Mouse (Mus musculus): ENCODE data around the gene Il4ra.

The Il4ra gene

DNA sequence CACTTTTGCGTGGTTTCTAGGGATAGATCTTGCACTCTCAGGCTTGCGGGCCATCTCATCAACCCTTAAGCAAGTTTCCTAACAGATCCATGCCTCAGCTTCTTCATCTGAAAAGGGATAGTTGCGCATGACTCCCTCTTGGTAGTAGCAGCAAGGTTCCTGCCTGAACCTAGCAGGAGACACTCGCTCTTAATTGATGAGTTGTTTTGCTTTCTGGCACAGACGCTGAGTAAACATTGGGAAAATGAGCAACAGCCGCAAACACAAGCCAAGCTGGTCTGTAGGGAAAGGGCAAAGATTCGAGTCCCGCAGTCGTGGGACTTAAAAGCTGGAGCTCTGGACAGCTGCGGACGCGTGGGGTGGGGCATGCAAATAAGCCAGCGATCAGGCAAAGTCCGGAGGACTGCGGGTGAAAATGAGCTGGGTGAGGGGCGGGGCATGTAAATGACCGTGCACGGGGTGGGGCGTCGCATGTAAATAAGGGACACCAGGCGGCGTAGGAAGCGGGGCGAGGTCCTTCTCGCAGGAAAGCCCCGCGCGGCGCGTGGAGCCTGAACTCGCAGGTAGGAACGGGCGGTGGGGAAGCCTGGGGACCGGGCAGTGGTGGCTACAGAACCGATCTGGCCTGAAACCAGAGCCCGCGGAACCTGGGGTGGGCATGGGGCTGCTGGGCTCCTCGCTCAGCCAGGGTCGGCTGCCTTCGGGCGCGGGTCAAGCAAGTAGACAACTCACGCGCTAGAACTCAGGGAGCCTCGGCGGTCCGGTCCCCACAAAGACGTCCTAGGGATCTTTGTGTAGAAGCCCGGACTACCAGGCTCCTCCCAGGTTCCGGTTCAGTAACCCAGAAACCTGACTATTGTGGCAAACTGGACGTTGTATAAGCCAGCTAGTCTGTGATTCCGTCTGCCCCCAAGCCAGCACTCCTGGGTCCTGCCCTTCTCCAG is at the start of gene Il4ra:
Il4ra (plus strand) TSS at position 355 of the 944 bp plus-strand sequence.
- peak; percentile 89 for DNase-seq (ENCODE audit: low read depth, low spot score)

DNA sequence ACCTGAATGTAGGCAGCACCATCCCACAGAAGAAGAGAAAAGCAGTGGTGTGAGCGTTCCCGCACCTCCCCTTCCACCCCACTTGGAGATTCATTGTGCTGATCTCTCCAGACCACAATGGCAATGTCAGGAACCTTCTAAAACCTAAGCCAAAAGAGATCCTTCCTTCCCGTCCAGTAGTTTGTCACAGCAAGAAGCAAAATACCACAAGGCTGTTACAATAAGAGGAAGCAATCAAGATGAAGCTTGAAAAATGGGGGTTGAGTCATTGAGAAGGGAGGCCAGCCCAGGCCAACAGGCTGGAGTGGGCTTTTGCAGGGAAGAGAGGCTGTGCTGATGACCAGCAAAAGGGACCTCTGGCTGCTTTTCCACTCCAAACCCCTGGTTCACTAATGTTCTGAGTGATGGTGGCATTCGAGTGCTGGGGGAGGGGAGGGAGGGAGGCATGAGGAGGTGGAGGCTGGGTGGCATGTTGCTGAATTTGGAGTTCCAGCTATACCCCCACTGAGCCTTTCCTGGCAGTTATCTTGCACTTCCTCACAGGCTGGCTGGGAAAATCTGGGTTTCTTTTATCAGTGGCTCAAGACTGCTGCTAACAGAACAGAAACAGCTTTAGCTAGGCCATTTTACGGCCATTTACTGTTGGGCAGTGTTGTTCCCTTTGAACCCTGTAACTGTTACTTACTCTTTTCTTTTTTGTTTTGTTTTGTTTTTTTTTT is 48.4 kb upstream of the Il4ra start:
- DNase-seq (ENCODE audit: low read depth, low spot score), result no peak

DNA sequence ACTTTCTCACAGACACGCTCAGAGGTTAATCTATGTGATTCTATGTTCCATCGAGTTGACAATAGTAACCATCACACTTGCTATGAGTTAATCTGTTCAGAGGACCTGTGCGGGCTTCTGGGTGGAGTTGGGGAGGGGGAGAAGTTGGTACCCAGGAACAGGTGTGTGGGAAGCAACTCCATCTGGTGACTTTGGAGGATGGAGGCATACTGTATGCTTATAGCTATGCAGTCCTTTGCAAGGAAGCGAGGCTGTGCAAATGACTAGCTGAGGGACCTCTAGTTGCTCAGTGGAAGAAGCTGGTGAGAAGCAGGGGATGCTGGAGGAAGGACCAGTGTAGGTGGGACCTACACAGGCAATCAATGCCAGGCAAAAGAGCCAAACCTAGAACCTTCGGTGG is 47.3 kb upstream of the Il4ra start:
- DNase-seq (ENCODE audit: low read depth, low spot score), result no peak

DNA sequence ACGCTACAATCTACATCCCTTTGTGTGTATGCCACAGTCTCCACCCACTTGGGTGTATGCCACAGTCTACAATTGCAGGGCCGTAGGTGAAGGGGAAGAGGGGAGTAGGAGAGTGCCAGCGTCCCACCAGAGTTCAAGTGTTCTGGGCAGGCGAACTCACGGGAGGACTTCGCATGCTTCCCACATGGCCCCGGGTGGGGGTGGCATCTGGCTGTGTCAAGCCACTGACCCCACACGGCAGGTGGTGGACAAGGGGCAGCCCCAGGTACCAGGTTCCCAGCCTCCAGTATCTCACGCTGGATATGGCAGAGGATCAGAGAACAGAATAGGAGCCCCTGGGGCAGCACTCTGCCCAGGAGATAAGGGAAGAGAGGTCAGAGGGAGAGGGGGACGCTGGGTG is 46.4 kb upstream of the Il4ra start:
- DNase-seq (ENCODE audit: low read depth, low spot score), result no peak

DNA sequence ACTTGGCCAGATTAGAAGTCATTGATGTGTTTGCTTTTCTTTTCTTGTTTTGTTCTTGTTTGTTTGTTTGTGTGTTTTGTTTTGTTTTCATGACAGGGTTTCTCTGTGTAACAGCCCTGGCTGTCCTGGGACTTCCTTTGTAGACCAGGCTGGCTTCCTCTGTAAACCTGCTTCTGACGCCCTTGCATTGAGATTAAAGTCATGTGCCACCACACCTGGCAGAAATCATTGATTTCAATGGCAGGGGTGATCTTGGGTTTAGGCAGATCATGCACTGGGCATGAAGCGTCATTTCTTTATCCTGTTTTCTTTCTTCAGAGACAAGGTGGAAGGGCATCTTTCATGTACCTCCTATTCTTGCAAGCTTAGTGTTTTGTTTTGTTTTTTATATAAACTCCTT is 44.6 kb upstream of the Il4ra start:
- no peak for DNase-seq (ENCODE audit: low read depth, low spot score)

DNA sequence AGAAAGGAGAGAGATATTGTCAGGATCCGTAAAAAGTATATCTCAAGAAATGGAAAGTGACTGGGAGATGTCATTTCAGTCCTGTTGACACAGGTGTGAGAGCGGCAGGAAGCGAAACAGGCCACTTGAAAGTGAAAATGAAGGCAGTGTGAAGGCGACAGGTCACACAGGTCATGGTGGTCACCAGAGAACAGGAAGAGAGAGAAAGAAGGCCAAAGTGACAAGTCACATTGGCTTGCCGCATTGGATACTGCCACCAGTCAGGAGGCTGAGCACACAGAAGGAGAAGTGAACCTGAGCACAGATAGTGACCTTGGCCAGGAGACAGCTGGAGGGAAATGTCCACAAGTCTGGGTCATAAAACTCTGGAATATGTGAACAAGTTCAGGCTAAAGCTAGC is 40.5 kb upstream of the Il4ra start:
- no peak for DNase-seq (ENCODE audit: low read depth, low spot score)

DNA sequence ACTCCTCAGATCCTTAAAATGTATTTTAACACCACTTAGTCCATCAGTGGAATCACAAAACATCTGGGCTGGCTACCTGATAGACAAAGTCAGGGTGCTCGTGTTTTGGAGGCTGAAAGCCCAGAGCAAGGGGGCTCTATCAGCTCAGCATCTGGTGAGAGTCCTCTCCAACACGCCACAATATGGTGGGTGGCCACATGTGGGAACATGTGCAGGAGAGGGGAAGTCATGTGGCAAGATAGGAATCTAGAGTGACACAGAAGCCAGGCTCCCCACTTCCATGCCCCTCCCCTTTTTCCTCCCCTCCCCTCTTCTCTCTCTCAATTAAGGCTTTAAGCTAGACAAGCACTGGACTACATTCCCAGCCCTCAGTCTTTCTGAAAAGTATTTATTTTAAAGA is 40.1 kb upstream of the Il4ra start:
- no peak for DNase-seq (ENCODE audit: low read depth, low spot score)

DNA sequence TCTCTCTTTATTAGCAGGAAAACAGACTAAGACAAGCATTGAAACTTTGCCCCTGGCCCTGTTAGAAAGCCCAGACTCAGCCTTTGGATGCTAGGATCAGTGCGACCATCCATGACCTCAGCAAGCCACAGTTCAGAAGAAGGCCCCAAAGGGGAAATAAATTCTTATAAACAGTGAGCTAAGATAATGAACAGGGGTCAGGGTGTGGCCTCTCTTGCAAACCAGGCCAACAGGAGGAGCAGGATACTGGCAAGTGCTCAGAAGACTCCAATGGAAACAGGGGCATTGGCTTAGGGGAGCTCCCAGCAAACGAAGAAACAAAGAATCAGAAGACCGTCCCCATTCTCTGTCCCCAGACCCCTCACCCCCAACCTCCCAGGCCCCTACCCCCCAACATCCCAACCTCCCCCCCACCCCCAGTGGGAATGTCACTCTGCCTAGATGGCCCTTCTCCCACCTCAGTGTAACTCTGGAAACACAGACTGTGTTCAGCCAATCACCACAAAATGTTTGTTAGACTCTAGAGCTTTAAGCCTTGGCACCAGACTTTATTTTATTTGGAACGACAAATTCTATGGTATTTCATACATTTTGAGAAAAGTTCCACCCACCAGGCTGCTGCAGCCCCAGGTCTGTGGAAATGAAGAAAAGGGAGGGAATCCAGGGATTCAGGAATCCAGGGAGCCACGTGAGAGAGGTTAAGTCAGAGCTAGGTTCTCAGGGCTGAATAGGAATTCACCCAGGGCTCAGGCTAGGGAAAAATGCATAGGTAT is 36.7 kb upstream of the Il4ra start:
- no peak for DNase-seq (ENCODE audit: low read depth, low spot score)

DNA sequence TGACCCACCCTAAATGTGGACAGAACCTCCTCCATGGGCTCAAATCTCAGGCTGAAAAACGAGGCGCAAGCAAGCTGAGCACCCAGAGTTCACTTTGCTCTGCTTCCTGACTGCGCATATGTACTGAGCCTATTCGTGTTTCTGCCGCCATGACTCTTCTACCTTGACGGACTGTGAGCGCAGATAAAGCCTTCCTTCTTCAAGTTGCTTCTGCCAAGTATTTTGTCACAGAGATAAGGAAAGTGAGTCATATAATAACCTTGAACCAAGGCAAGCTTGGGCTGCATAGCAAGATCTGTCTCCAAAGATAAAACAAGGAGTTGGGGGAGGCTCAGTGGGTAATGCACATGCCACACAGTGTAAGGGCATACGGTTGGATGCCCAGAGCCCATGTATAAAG is 35.2 kb upstream of the Il4ra start:
- no peak for DNase-seq (ENCODE audit: low read depth, low spot score)

DNA sequence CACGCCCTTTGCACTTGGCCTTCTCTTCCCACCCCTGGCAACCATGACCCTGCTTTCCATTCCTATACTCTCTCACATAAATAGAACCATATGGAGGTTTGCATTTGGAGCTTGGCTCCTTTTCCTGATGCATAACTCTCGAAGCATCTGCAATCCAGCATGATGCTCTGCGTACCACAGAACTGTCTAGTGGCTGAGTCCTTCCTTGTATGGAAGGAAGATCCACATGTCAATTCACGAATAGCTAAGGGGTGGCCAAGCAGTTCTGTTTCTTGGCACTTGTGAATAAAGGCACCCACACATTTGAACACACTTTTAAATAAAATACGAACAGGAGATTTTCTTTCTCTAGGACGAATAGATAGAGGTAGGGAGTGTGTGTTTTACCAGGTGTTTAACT is 34.5 kb upstream of the Il4ra start:
- DNase-seq (ENCODE audit: low read depth, low spot score), result no peak

DNA sequence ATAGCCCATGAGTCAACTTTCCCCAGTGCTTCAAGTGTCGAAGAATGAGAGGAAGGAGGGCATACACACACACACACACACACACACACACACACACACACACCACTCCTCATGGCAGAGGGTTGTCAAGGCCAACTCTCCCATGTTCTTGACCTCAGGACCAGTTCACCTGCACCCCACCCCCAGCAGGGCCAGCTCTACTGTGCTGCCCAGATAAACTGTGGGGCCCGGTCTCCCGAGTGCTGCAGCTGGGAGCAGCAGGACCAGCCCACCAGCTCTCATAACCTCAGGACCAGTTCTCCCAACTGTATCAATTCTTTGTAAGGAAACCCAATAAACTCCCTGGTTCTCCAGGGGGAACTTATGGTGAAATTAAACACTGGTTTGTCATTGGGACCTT is 32.2 kb upstream of the Il4ra start:
- no peak for DNase-seq (ENCODE audit: low read depth, low spot score)

DNA sequence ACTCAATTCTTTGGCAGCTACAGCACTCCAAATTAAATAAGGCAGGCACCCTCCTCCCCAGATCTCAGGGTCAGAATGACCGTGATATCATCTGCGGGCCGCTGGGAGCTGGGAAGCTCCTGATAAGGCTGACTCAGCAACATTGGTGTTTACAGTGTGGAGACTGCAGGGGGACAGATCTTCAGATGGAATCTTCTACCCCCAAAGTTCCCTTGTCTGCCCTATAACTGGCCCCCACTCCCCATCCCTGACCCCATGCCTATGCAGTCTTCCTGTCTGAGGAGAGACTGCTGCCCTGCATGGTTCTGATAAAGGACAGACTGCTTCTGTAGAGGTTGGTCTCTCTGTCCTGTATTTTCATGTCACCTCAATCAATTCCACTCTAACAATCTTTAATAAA is 28.9 kb upstream of the Il4ra start:
- DNase-seq (ENCODE audit: low read depth, low spot score), result no peak

DNA sequence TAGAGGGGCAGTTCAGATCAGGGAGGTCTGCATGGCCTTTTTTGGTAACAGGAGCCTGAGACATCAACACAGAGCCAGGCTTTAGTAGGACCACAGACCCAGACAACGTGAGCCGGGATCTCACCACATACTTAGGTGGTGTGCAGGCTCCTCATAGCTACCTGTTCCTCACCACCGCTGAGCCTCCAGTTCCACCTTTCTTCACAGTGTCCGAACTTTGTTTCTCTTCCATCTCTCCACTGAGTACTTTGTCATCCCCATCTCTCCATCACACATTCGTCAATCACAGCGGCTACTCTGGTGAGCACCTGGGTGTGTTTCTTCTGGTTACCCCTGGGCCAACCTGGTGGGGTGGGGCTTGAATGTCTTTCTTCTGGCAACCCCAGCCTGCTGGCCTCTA is 24.7 kb upstream of the Il4ra start:
- no peak for DNase-seq (ENCODE audit: low read depth, low spot score)

DNA sequence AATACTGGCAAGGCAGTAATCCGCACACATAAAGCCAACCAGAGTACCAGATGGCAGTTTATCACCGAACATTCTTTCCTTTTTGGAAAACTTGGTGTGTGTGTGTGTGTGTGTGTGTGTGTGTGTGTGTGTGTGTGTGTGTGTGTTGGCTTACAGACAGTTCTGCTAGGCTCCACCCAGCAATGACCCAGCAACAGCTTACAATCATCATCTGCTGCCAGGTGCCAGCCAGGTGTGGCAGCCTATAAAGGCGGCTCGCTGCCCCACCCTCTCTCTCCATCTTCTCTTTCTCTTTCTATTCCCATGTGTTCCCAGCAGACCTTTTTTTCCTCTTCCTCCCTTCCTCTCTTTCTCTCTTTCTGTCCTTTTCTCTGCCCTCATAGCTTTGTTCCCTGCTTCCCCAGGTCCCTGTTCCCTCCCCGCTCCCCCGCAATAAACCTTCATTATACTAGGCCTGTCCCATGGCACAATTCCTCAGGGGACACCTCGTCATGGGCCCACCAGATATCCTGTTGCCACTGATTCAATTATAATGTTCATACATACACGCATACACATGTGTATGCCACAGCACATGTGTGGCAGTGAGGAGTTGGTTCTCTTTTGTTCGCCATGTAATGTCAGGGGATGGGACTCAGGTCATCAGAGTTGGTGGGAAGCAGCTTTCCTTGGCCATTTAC is 23.9 kb upstream of the Il4ra start:
- DNase-seq (ENCODE audit: low read depth, low spot score), result no peak

DNA sequence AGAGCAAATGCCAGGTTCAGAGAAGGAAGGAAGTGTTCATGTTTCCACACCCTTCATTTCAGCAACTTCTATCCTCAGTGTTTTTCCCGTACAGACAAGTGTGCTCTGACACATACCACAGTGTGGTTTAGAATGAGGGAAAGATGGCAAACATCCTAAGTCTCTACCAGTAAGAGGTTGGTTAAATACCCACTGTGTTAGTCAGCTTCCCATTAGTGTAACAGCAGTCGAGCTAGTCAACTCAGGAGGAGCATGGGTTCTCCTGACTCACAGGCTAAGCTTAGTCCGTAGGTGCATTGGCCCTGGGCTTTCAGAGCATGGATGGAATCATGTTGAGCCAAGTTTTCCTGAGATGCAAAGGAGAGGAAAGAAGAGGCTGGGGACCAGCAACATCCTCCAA is 12.6 kb upstream of the Il4ra start:
- DNase-seq (ENCODE audit: low read depth, low spot score), result no peak

DNA sequence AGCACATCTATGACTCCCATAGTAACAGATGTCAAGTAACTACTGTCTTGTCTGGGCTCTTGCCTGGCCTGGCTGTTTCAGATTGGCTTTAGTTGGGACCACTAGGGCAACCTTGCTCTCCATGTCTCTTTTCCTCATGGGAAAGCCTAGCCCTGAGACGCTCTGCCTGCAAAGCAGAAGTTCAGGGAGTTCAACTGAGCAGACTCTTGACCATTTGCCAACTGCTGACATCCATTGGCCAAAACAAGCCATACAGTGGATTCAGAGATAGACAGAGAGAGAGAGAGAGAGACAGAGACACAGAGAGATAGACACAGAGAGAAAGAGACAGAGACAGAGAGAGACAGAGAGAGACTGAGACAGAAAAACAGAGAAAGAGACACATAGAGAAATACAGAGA is 10.9 kb upstream of the Il4ra start:
- DNase-seq (ENCODE audit: low read depth, low spot score), result no peak

DNA sequence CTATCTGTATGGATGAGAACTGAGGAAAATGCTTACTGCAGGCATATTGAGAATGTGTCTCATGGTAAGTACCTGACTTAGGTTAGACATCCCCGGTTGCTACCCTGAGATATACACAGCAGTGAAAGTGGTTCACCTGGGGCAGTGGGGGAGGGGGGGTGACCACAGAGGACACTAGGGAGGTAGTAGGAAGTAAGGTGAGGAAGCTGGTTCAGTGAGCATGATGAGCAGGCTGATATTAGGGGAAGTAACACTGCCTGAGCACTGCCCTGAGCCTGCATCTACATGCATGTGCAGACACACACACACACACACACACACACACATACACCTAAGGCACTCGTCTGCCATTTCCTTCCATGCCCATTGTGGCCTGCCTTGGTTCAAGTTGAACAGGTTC is 10.1 kb upstream of the Il4ra start:
- DNase-seq (ENCODE audit: low read depth, low spot score), result no peak

DNA sequence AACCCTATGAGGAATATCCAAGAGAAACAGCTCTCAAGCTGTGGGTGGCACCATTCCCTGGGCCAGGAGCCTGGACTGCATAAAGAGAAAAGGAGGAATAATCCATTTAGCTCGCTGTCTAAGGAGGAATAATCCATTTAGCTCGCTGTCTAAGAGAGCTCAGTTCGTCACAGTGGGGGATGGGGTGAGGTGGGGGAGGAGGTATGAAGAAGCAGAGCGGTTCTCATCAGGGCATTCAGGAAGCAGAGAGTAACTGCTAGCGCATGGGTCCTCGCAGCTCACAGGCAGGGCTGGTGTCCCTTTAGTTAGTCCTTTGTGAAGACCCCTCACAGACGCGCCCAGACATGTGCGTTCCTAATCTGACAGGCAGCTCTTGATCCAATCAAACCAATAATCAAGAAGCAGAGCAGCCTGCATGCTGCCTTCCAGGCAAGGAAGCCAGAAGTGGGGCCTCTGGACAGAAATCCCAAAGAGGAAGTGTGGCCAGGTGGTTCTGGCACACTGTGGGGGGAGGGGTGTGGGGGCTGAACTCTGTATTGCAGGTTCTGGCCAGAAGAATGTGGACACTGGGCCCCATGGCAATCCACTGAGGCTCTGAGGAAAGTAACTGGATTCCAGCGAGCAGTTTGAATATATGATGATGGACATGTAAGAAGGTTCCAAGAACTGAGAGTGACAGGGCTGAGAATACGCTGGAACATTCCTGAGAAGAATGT is 9.4 kb upstream of the Il4ra start:
- DNase-seq (ENCODE audit: low read depth, low spot score), result no peak

DNA sequence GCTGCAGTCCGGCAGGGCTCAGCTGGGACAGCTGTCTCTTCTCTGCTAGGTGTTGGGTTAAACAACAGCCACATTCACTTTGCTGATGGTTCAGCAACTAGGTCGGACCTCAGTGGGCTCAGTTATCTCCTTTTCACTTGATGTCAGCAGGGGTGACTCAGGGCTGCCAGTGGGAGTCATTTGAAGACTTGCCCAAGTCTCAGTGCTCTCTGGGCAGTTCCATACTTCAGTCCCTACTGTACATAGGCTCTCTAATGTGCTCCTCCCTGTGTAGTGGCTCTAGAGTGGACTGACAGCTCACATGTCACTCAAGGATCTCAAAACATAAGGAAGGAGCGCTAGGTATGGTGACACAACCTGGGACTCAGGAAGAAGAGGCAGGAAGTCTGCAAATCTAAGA is 8.4 kb upstream of the Il4ra start:
- no peak for DNase-seq (ENCODE audit: low read depth, low spot score)

DNA sequence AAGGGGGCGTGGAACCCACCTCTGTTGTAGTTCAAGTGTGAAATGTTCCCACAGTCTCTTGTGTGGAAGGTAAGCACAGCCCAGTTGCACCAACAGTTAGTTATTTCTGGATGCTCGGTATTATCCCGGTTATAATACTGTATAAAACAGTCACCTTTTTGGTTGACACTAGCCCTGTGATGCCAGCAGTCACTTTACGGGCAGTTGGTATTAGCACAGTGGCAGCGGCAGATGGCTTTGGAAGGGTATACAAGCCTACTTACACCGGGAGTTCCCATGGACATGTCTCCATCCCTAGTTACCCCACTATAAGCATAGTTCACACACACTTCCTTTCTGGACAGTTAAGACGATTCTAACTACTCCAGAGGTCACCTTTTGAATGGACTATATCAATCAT is 6.6 kb upstream of the Il4ra start:
- no peak for DNase-seq (ENCODE audit: low read depth, low spot score)

DNA sequence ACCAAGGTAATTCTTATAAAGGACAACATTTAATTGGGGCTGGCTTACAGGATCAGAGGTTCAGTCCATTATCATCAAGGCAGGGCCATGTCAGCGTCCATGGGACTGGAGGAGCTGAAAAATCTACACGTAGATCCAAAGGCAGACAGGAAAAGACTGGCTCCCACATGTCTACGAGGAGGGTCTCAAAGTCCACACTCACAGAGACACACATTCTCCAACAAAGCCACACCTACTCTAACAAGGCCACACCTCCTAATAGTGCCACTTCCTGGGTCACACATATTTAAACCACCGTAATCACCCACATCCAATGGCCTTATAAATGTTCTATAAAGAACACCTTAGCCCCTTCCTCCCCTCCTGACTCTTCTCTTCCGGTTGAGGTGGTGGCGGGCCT is 5.2 kb upstream of the Il4ra start:
- no peak for DNase-seq (ENCODE audit: low read depth, low spot score)
